Mouse (Mus musculus) brain, embryonic 14.5 days (tissue): ENCODE measurements at regions not wholly inside any gene's neighbourhood (a gene's known extent, or its start where the extent isn't known, plus 50 kb on each side); places are given as distances from the start of the nearest gene placed in this dataset.

ENCODE experiments used
- CTCF ChIP-seq: fragments of 200-500 bp; IDR thresholded peaks from 2 replicates; pipeline ENCODE4 v1.5.1; 2012; ENCODE audit warnings: inconsistent platforms, mild to moderate bottlenecking, moderate library complexity, borderline replicate concordance; ENCODE audit not compliant: insufficient read depth, insufficient read length; ENCODE audit errors: extremely low read depth
- POLR2A ChIP-seq: fragments of 200-500 bp; IDR thresholded peaks from 2 replicates; pipeline ENCODE4 v1.6.1; 2012; ENCODE audit warnings: mild to moderate bottlenecking, inconsistent platforms, borderline replicate concordance; ENCODE audit not compliant: poor library complexity, insufficient read depth, insufficient read length, severe bottlenecking; ENCODE audit errors: extremely low read depth

DNA sequence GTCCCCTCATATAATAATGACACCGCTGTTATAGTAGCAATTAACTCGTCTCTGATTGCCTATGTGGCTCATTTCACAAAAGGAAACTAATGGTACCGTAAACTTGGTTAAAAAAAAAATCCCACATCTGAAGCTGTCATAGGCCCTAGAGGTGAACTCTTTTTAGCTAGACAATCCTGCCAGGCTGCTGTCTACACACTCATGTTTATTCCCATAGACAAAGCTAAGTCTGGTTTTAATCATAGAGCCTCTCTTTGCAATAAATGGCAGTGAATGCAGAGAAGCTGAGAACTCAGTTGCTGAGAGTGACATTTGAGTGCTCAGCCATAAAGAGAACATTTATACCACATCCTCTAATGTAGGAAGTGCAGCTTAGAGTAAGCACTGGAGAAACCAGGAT is 111.3 kb upstream of the Adra1d start:
- no peak for TF ChIP-seq POLR2A
- no peak for TF ChIP-seq CTCF
